Mouse (Mus musculus): ENCODE measurements around the gene Cyp4b1.
"Not testable (repeated sequence)": the region's sequence is repeated elsewhere in the genome, so short reads cannot be mapped to it uniquely, and the experiment has no call there.

Cyp4b1 gene

GRCm38 (mm10) chr4:115647580-115647979, at the start of gene Cyp4b1:
Gene Cyp4b1 (minus strand): TSS chr4:115647723.
- DNase-seq (ENCODE audit: low spot score): no peak

- no peak for DNase-seq (ENCODE audit: low spot score)
Measured at GRCm38 (mm10) chr4:115686299-115686698, 38.8 kb upstream of the Cyp4b1 start.

DNA sequence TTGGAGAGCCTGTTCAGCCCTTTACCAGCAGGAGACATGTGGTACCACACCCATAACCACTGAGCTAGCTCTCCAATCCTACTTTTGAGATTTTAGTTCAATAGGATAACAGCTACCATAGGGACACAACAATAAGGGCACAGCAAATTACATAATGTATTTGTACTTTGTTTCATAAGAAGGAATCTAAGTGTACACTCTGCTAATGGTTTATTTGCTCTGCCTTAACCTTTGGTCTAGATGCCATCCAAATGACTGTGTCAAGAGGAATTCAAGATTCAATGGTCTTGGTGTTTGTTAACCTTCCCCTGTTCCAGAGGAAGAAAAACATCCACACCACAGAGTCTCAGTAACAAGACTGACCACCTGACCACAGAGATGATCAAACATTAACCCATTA, 11.7 kb upstream of the Cyp4b1 start:
- DNase-seq (ENCODE audit: low spot score): peak; percentile 65

- no peak for DNase-seq (ENCODE audit: low spot score)
Measured at GRCm38 (mm10) chr4:115657867-115658249, 10.3 kb upstream of the Cyp4b1 start.

DNA sequence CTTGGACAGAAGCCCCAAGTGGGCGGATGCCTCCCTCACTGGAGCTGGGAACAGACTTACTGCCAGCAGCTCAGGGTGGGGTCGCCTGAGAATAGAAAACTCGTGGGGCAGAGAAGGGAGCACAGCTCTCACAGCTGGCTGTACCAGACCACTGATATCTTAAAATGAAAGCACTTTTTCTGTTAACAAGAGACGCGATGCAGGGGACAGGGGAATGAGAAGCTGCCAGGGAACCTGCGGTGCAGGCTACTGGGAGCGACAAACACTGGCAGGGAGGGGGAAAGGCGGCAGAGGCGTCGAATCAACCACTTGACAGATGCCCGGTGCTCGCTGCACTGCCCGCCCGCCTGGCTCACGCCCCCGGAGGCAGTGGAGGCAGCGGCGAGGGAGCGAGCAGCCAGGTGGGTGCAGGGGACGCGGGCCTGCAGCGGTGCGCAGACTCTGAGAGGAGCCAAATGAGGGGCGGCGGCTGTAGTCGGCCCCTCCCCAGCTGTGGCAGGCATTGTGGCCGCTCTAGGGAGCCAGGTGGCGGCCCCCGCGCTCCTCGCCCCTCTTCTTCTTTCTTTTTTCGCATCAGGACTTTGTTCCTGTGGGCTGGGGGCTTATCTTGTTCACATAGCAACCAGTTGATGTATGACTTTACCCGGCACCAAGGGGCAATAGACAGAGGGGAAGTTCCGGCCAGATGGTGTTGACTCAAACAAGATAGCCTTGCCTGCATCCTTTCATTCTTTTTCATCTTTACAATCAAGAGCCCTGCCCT, 9.8 kb upstream of the Cyp4b1 start:
- peak; percentile 82 for DNase-seq (ENCODE audit: low spot score)

DNA sequence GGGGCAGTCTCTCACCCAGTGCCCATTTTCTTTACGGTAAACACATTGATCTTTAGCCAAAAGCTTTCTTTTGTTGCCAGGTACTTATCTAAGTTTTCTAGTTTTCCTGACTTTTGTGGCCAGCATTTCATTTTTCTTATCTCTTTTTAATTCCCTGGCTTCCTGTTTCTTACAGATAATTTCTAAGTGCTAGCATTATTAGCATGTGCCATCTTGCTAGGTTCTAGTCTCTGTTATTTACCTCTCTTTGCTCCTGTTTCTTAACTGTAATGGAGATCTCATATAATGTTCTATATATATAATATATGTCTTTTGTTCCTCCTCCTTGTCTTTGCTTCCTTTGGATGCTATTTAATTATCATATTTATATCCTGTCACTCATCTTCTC, 9.0 kb upstream of the Cyp4b1 start:
- not testable (repeated sequence) for DNase-seq (ENCODE audit: low spot score)

DNA sequence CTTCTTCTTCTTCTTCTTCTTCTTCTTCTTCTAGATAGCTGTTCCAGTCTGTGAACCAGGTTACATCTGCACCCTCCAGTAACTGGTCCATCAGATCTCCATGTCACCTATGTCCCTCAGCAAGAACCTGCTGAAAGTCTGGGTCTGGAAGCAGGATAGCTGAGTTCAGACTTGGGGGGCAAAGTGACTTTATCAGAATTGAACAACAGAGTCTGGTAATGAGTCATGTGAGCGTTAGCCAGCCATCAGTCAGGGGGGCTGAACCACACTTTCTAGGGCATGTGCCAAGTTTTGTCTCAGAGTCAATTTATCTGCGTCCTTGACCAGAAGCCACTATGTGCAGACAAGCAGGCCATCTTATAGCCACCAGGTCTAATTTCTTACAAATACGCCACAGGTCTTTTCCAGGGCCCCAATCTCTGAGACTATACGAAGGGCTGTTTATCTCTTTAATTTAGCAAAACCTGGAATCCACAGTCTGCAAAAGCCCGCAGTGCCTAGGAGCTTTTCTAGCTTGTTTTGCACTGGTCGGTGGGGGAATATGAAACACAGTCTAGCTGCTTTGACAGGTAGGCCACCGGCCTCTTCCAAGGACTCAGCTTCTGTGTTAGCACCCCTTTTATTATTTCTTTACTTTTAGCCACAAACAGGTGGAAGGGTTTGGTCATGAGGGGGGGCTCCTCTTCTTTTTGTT, 8.5 kb upstream of the Cyp4b1 start:
- not testable (repeated sequence) for DNase-seq (ENCODE audit: low spot score)

DNA sequence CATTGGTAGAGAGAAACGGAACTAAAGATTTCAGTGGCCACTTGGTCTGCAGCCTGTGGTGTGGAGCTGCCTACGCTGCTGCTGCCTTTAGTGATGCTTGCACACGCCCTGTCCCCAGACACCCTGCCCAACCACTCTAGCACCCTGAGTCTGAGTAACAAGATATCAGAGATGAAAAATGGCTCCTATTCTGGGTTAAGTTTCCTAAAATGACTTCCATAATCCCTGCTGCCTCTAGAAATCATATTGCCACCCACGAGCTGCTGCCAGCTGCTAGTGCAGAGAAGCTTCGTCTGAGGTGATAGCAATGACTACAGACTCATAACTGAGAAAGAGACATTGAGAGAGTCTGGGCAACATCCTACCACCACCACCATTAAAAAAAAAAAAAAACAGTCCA, 3.3 kb upstream of the Cyp4b1 start:
- DNase-seq (ENCODE audit: low spot score): no peak

DNA sequence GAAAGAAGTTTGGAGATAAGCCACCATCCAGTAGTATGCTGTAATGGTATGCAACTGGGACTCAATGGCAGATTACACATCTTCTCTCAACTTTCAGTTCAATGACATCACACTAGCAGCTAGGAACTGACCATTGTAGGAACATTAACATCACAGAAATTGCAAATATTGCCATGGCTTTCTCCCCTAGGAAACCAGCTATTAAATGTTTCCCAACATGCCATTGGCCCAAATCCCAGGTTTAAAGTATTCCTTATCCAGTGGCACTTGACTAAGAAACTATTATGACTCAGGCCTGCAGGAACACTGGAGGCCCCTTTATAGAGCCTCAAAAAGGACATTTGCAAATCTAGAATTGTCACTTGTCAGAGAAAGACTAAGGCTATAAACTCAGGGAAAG, 1.8 kb upstream of the Cyp4b1 start:
- no peak for DNase-seq (ENCODE audit: low spot score)

DNA sequence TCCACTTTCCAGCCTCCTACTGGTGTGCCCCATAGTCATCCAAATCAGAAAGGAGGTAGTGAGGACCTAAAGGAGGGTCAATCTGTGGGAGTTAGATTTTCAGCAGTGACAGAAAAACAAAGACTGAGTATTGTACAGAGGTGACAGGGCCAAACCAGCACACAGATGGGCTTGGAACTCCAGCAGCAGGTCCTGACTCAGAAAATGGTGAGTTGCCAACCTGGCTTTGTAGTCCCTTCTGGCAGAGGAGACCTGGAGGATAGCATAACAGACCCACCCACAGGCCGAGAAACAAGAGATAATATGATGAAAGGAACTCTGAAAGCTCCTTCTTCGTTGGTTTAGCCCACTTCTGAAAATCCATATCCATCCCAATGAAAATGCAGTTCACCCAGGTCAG, 1.2 kb upstream of the Cyp4b1 start:
- DNase-seq (ENCODE audit: low spot score): no peak

GRCm38 (mm10) chr4:115645371-115645770, 2.2 kb downstream of the Cyp4b1 start:
- no peak for DNase-seq (ENCODE audit: low spot score)

GRCm38 (mm10) chr4:115642967-115643754, 4.4 kb downstream of the Cyp4b1 start:
- peak; percentile 6 for DNase-seq (ENCODE audit: low spot score)

DNA sequence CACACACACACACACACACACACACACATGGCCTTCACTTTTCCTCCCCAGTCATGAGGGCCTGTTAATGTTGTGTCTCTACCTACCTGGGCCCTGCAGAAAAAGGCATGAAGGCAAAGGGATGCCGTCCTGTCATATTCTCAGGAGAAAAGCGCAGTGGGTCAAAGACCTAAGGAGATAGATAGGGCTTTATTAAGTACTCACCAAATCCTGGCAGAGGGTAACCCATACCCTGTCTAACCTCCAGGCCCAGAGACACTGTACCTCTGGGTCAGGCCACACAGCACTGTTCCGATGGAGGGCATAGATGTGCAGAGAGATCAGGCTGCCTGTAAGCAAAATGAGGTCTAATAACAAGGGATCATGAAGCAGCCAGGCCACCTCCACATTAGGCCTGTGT, 22.0 kb downstream of the Cyp4b1 start:
- DNase-seq (ENCODE audit: low spot score): not testable (repeated sequence)

GRCm38 (mm10) chr4:115614005-115614404, 33.5 kb downstream of the Cyp4b1 start:
- DNase-seq (ENCODE audit: low spot score): no peak

DNA sequence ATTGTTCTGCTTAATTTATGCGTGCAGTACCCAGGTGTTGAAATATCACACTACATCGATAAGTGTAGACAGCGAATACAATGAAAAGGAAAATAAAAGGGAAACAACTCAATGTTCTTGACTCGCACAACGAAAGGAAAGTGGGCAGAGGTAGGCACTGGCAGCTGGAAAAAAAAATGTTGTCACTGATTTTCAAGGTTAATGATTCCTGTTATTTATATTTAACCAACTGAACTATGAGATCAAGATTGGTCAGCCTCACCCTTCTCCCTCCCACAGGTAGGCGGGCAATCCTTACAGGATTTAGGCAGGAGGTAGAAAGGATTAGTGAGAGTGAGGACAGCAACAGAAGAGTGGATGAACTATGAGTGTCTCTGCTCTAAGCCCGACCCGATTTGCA, 46.9 kb downstream of the Cyp4b1 start, which contains the start of gene Cyp4a32:
Cyp4a32 (plus strand) TSS at position 359 of the 400 bp plus-strand sequence.
- not testable (repeated sequence) for DNase-seq (ENCODE audit: low spot score)

DNA sequence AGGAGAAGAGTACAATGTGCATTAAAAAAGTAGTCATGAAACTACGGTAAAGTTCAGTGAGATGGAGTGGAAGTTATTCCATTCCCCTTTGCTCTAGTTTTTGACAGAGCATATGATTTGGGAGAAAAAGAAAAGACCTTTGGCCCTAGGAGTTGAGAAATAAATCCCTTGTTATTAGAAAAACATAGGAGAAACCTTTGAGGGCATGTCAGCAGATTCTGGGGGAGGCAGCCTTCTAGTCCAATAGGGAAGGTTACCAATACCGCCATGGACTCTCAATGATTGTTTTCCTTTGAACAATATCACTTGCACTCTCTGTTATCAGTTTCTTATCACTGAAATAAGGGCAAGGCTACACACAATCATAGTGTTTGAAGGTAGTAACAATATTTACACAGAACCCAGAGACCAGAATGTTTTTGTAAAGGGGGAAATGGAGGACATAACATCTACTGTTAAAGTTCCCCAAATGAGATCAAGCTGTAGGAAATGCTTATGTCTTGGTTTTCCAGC, 50.6 kb downstream of the Cyp4b1 start:
- DNase-seq (ENCODE audit: low spot score): no peak

DNA sequence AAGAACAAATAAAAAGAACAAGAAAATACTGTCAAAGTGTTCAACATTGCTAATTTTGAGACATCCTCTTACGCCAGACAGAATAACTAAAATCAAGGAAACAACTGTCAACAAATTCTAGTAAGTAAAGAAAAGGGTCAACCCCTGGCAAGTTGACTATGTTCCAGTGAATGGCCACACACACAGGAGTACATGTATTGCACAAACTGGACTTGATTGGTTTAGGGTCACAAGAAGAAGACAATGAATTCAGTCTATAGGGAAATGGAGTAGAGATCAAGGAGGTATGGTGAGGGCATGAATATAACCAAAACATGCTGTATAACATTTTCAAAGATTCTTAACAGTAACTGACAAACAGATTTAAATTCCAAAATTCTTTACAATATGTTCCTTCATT, 51.2 kb downstream of the Cyp4b1 start:
- no peak for DNase-seq (ENCODE audit: low spot score)

DNA sequence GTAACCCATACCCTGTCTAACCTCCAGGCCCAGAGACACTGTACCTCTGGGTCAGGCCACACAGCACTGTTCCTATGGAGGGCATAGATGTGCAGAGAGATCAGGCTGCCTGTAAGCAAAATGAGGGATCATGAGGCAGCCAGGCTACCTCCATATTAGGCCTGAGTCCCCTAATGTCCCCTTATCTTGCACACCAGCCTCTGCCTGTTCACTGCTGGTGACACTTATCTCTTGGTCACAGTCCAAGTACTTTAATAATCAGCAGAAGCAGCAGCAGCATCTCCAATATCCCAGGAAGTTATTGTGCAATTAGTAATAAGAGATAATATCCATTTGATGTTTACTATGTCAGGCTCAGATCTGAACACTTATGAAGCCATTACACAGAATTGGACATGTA, 64.5 kb downstream of the Cyp4b1 start:
- DNase-seq (ENCODE audit: low spot score): no peak

DNA sequence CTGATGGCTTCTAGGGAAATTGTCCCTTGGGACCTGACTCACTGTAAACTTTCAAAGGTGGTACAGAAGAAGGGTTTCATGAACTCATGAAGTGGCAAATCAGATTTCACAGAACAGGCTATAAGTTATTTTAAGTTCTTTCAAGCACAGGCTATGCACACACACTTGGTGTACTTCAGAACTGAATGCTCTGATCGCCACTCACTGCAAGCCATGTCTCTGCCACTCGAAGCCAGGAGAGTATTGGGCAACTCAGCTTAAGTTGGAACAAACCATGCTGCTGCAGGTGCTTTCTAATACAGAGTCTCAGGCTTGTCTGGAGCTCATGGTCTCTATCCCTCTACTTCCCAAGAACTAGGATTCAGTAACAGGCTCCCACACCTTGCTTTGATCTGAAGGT, 71.7 kb downstream of the Cyp4b1 start:
- no peak for DNase-seq (ENCODE audit: low spot score)

- no peak for DNase-seq (ENCODE audit: low spot score)
Measured at GRCm38 (mm10) chr4:115575255-115575654, 72.3 kb downstream of the Cyp4b1 start.

Measured in yolk sac, embryonic 10.5 days (tissue).